Mouse (Mus musculus): ENCODE results near the gene Ypel4.

The Ypel4 gene

GRCm38 (mm10) chr2:84761840-84762239 is 28.0 kb downstream of the Ypel4 start:
- DNase-seq (ENCODE audit: low spot score in 2 of 2), result no peak

GRCm38 (mm10) chr2:84762295-84762694 is 28.4 kb downstream of the Ypel4 start:
- no peak for DNase-seq (ENCODE audit: low spot score in 2 of 2)

- no peak for DNase-seq (ENCODE audit: low spot score in 2 of 2)
Measured at GRCm38 (mm10) chr2:84762818-84763217, 29.0 kb downstream of the Ypel4 start.

GRCm38 (mm10) chr2:84770501-84770900 is 36.6 kb downstream of the Ypel4 start:
- DNase-seq (ENCODE audit: low spot score in 2 of 2), result no peak

- no peak for DNase-seq (ENCODE audit: low spot score in 2 of 2)
Measured at GRCm38 (mm10) chr2:84772454-84772853, 38.6 kb downstream of the Ypel4 start.

- DNase-seq (ENCODE audit: low spot score in 2 of 2), result no peak
Measured at GRCm38 (mm10) chr2:84773195-84773594, 39.3 kb downstream of the Ypel4 start.

GRCm38 (mm10) chr2:84774751-84775150 is 40.9 kb downstream of the Ypel4 start:
- DNase-seq (ENCODE audit: low spot score in 2 of 2), result no peak

GRCm38 (mm10) chr2:84775241-84775640 is 41.4 kb downstream of the Ypel4 start, which contains the start of gene Serping1:
Serping1 (minus strand) TSS chr2:84775444.
- DNase-seq (ENCODE audit: low spot score in 2 of 2), result no peak

- DNase-seq (ENCODE audit: low spot score in 2 of 2), result no peak
Measured at GRCm38 (mm10) chr2:84775665-84776064, 41.8 kb downstream of the Ypel4 start.

GRCm38 (mm10) chr2:84777706-84778105 is 43.8 kb downstream of the Ypel4 start:
- no peak for DNase-seq (ENCODE audit: low spot score in 2 of 2)

- no peak for DNase-seq (ENCODE audit: low spot score in 2 of 2)
Measured at GRCm38 (mm10) chr2:84779210-84779609, 45.4 kb downstream of the Ypel4 start.

GRCm38 (mm10) chr2:84783315-84783714 is 49.5 kb downstream of the Ypel4 start:
- no peak for DNase-seq (ENCODE audit: low spot score in 2 of 2)

GRCm38 (mm10) chr2:84783840-84784566 is 50.1 kb downstream of the Ypel4 start:
- no peak for DNase-seq (ENCODE audit: low spot score in 2 of 2)
